Mouse (Mus musculus): Measurements from ENCODE around the gene Ppargc1a.

Ppargc1a gene

DNA sequence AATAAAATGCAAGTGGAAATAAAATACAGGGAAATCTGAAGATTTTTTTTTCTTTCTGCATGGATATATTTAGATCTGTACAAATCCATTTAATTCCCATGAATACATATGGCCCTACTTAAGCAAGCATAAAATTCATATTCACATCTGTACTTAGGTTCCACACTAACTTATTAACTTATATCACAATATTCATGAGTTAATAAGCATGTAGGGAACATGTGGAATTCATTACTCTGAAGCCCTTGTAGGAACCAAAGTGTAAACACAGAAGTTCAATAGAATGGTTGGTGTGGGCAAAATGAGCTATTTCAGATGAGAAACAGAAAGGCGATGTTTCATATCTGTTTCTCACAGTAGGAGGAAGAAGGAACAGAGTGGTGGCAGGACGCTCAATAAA, 62.9 kb downstream of the Ppargc1a start:
- no peak for DNase-seq (ENCODE audit: inconsistent ontology term)

- DNase-seq (ENCODE audit: inconsistent ontology term), result no peak
Measured at GRCm38 (mm10) chr5:51497910-51498517, 69.5 kb downstream of the Ppargc1a start.

- no peak for DNase-seq (ENCODE audit: inconsistent ontology term)
Measured at GRCm38 (mm10) chr5:51495446-51495845, 72.1 kb downstream of the Ppargc1a start.

DNA sequence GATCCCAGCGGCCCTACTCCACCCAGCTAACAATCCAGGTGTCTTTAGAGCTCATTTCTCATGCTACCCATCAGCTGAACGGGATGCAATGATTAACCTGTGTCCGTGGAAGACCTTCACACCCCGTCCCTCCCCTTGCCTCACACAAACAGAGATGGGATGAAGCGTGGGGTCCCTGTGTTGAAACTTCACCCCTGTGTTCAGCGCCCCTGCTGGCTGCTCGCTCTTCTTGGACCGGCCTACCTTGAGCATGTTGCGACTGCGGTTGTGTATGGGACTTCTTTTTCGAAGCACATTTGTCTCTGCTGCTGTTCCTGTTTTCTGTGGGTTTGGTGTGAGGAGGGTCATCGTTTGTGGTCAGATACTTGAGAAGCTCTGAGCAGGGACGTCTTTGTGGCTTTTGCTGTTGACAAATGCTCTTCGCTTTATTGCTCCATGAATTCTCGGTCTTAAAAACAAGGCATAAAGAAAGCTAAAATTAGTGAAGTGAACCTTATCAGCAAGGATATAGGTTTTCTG, 73.1 kb downstream of the Ppargc1a start:
- DNase-seq (ENCODE audit: inconsistent ontology term), result no peak

GRCm38 (mm10) chr5:51483768-51484167, 83.8 kb downstream of the Ppargc1a start:
- no peak for DNase-seq (ENCODE audit: inconsistent ontology term)

DNA sequence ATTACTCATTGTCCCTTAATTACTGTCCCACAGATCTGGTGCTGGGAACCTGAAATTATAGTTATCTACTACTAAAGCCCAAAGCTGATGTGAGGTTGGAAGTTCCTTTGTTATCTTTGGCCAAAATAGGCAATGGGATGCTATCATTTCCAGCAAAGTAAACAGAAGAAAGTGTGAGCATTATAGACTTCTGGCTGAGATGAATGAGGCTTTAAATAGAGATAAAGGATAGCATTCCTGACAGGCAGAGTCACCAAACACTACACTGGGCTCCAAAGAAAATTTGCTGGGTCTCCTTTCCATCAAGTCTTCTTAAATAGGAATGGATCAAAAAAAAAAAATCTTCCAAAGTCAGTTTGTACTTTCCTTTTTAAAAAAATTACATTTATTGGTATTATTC, 87.7 kb downstream of the Ppargc1a start:
- peak; percentile 63 for DNase-seq (ENCODE audit: inconsistent ontology term)

GRCm38 (mm10) chr5:51479456-51479855, 88.1 kb downstream of the Ppargc1a start:
- DNase-seq (ENCODE audit: inconsistent ontology term), result peak; percentile 75

GRCm38 (mm10) chr5:51478319-51478994, 89.1 kb downstream of the Ppargc1a start:
- DNase-seq (ENCODE audit: inconsistent ontology term), result no peak

DNA sequence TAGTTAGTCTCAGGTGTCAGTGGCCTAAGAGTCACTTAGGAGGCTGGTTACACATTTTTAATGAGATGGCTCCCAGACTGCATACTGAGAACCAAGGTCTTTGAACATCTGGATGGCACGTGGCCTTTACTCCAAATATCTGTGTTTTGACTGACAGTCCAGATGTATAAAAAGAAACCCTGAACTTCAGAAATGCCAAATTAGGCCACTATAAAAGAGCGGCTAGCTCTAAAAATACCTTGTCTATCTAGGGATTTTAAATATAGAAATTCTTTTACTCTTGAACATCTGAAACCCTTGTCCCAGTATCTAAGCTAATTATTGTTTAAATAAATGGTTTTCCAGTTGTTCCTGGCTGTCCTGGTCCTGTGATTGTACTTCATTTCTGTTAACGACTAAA, 90.4 kb downstream of the Ppargc1a start:
- no peak for DNase-seq (ENCODE audit: inconsistent ontology term)

DNA sequence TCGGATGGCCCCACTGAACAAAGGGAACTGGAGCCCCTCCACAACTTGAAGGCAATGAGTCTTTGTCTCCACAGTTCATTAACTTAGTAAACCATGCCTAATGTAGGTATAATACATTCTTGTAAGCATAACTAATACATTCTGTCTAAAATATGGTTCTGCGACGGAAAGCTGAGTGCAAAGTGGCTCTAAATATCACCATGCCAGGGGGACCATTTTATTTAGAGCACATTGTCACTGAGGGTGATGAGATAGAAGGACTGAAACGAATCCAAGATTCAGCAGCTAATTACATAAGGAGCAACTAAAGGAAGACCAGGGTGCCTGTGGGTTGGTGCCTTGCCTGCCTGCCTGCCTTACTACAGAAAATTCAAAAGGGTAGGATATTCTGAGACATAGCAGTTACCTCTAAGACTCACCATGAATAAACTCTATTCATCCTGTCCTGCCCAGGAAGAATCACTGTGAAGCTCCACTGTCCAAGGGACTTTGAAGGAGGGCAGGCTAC, 92.4 kb downstream of the Ppargc1a start:
- DNase-seq (ENCODE audit: inconsistent ontology term), result no peak

DNA sequence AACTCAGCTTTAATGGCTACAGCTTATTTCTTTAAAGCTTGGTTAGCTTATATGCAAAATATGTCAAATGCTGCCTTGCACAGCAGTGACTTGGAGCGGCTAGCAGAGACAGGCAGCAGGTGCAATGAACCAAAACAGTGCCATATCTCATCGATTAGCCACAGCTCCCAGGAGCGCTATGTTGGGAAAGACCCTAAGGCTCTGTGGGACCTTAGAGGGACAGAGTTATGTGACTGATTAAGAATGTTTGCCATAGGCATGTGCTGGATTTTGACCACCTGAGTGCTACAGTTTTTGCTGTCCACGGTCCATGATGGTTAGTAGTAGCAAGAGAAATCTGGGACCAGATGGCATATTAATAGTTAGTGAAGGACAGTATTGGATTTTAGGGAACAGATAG, 95.9 kb downstream of the Ppargc1a start:
- no peak for DNase-seq (ENCODE audit: inconsistent ontology term)

- no peak for DNase-seq (ENCODE audit: inconsistent ontology term)
Measured at GRCm38 (mm10) chr5:51466036-51466435, 101.5 kb downstream of the Ppargc1a start.

DNA sequence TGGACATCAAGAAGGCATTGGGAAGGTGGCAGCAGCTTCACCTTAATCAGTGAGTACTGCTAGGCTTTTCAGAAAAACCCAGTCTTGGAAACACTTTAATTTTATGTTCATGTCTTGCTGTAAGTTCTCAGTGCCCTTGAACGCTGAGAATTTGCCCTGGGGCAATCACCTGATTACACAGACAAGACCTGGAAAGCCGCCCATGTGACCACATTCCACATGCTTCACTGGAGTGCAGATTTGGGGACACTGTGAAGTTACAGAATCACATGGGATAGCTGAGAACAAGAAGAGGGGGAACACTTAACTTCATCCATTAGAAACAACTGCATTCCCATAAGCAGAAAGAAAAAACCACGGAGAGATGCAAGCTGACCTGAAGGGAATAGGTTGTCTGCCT, 115.5 kb downstream of the Ppargc1a start:
- DNase-seq (ENCODE audit: inconsistent ontology term), result peak; percentile 59

- no peak for DNase-seq (ENCODE audit: inconsistent ontology term)
Measured at GRCm38 (mm10) chr5:51447631-51448030, 119.9 kb downstream of the Ppargc1a start.

DNA sequence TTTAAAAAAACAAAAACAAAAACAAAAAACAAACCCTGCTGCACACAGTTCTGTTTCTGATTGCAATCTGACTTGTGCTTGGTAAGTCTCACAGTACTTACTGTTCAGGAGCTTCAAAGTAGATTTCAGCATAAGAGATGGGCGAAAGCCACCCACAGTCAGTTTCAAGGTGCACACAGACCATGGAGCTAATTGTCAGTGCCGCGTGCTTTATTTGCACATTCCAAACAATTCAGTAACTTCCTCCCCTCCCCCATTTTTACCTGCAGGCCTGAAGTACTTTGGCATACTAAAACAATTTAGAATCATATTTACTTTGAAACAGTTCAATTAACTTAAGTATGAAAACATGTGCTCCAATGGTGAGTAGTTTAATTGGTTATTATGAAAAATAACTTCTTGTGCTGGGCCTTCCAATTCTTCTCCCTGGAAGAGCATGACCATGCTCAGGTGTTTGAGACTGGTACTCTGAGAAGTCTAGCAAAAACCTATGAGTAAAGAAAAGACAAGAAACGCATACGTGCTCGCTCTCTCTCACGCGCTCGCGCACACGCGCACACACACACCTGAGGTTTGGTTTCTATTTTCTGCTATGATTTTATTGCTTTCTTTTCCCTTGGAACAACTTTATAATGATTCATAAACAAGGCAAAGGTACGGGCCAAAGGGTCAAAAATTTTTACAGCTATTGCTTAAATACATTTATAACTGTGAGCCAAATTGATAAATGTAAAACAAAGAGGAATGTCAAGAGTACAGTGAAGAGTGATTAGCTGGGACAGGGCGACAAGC, 121.0 kb downstream of the Ppargc1a start:
- no peak for DNase-seq (ENCODE audit: inconsistent ontology term)

DNA sequence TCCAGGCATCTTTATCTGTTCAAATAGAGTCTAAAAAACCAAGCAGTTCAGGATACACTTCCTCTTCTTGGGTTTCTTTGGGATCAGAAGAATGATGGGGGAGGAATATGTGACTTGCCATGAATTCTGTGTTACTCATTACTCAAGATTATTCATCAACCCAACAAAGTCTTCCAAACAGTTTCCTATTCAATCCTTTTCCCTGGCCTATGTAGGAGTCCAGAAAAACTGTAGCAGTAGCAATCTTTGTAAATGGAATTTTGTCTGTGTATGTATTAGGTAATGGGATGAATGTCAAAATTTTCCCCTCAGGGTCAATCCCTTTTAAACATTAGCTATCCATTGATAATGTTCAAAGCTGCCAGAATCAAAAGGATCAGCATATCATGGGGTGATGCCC, 121.8 kb downstream of the Ppargc1a start:
- DNase-seq (ENCODE audit: inconsistent ontology term), result no peak

DNA sequence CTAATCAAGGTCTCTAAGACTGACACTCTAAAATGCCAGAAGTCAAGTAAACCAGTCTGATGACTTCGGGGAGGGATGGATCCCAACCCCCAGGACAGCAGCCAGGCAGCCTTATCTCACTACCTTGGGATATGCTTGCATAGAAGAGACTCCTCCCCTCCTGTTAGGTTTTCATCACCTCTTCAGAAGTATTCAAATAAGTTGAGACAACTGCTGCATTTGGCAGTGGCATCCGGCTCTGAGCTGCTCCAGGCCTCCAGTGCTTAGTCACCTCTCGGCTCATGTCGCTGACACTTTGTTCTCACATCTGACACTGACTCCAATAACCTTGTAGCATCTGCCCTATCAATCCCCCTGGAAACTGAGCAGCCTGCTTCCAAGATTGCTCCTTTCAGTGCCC, 127.8 kb downstream of the Ppargc1a start:
- DNase-seq (ENCODE audit: inconsistent ontology term), result no peak

DNA sequence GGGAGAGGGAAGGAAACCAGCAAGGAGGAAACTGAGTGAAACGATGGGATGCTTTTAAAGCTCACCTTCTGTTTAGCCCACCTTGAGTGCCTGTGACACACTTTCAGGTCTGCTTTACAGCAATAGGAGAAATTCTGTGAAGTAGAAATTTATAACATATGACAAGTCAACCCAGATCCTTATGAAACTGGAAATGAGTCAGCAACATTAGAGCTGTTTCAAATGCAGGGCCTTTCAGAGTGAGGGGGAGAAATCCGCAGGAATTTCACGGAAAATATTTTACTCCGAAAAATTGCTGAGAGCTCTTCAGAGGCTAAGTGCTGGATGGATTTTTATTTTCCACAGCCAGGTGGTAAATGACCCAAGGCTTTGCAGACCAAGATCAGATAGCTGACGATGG, 133.6 kb downstream of the Ppargc1a start:
- DNase-seq (ENCODE audit: inconsistent ontology term), result no peak

DNA sequence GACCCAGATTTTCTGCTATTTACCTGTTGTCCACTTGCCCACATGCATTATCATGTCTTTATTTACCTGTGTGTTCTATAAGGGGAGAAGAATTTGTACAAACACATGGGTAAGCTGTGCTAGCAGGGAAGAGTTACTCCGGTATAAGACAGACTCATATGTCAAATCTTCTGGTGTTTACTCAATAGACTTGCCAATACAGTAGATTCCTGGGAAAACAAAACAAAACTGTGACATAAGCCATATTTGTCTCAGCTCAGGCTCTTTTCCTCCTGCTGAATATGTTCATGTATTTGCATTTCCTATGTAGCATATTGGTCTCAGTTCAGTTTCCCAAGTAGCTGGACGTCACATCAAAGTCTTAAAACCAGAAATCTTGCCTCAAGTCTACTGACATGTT, 135.0 kb downstream of the Ppargc1a start:
- no peak for DNase-seq (ENCODE audit: inconsistent ontology term)

- no peak for DNase-seq (ENCODE audit: inconsistent ontology term)
Measured at GRCm38 (mm10) chr5:51432031-51432430, 135.5 kb downstream of the Ppargc1a start.

DNA sequence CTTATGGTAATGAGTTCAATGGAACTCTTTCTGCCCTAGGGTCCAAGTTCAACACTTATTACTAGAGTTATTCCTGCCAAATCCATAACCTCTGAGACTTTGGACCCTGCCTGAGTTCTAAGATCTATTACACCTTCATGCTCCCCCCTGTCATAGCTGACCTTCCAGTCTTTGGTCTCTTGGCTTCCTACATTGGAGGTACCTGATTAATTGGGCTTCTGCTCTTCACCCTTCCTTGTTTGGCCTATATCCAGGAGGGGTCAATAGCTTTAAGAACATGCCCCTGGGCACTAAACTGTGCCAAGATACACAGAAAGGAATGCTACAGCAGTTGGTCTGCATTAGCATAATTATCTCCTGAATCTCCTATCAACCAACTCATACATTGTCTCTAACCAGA, 141.1 kb downstream of the Ppargc1a start:
- no peak for DNase-seq (ENCODE audit: inconsistent ontology term)

- DNase-seq (ENCODE audit: inconsistent ontology term), result no peak
Measured at GRCm38 (mm10) chr5:51416377-51416776, 151.1 kb downstream of the Ppargc1a start.

Data from Muller cell, postnatal 12 days (primary cell).